Mouse (Mus musculus) myocyte (in vitro differentiated cells): ENCODE measurements around the gene Jdp2. TPM values are rescaled to one million over a fixed set of nuclear protein-coding genes. Genes with fewer than 3 reads are reported as not detected.

Experiments
- H3K27me3 ChIP-seq: one replicate; pipeline ENCODE4 v1.6.1; 2011; ENCODE audit not compliant: control insufficient read depth, insufficient read depth, insufficient read length
- H3K36me3 ChIP-seq: one replicate; pipeline ENCODE4 v1.6.1; 2011; ENCODE audit not compliant: control insufficient read depth, insufficient read depth
- H3K4me2 ChIP-seq: one replicate; pipeline ENCODE4 v1.6.1; 2011; ENCODE audit warnings: low read depth, control low read depth
- H3K4me3 ChIP-seq: one replicate; pipeline ENCODE4 v1.5.1; 2011; ENCODE audit warnings: mild to moderate bottlenecking, control low read depth, moderate library complexity
- H3K79me2 ChIP-seq: one replicate; pipeline ENCODE4 v1.6.1; 2011; ENCODE audit not compliant: control insufficient read depth, insufficient read depth
- H3ac ChIP-seq: one replicate; pipeline ENCODE4 v1.6.1; 2011; ENCODE audit not compliant: control insufficient read depth, insufficient read length
- CEBPB ChIP-seq: IDR thresholded peaks from 2 replicates; pipeline ENCODE4 v1.6.1; 2011; ENCODE audit warnings: mild to moderate bottlenecking, moderate library complexity; ENCODE audit not compliant: poor library complexity, insufficient read depth, severe bottlenecking
- E2F4 ChIP-seq: IDR thresholded peaks from one replicate; pipeline ENCODE4 v1.6.1; 2011; ENCODE audit warnings: mild to moderate bottlenecking, control low read depth, moderate library complexity; ENCODE audit not compliant: insufficient read depth
- MAX ChIP-seq: IDR thresholded peaks from one replicate; pipeline ENCODE4 v1.6.1; 2011; ENCODE audit warnings: low read depth, mild to moderate bottlenecking, control low read depth
- MYOD1 ChIP-seq, 3 experiments: IDR thresholded peaks; one replicate each; pipeline ENCODE4 v1.6.1; 2011; ENCODE audit warnings: control low read depth in 2 of 3, low read depth in 2 of 3, mild to moderate bottlenecking in 2 of 3, moderate library complexity in 1 of 3; ENCODE audit not compliant: insufficient read length in 2 of 3, control insufficient read depth in 1 of 3
- MYOG ChIP-seq, 3 experiments: IDR thresholded peaks; one replicate each; pipeline ENCODE4 v1.6.1; 2011; ENCODE audit warnings: control low read depth in 2 of 3, low read depth in 2 of 3, mild to moderate bottlenecking in 2 of 3; ENCODE audit not compliant: insufficient read length in 2 of 3, control insufficient read depth in 1 of 3, insufficient read depth in 1 of 3
- POLR2AphosphoS2 ChIP-seq: IDR thresholded peaks from one replicate; pipeline ENCODE4 v1.6.1; 2011; ENCODE audit warnings: low read depth, control low read depth; ENCODE audit not compliant: insufficient read length
- SRF ChIP-seq: IDR thresholded peaks from one replicate; pipeline ENCODE4 v1.6.1; 2011; ENCODE audit warnings: low read depth; ENCODE audit not compliant: control insufficient read depth, insufficient read length
- TCF12 ChIP-seq: IDR thresholded peaks from one replicate; pipeline ENCODE4 v1.6.1; 2011; ENCODE audit warnings: mild to moderate bottlenecking, control low read depth; ENCODE audit not compliant: poor library complexity, insufficient read depth, severe bottlenecking
- TCF3 ChIP-seq: IDR thresholded peaks from one replicate; pipeline ENCODE4 v1.6.1; 2011; ENCODE audit warnings: low read depth, control low read depth; ENCODE audit not compliant: insufficient read length
- USF1 ChIP-seq: IDR thresholded peaks from one replicate; pipeline ENCODE4 v1.6.1; 2011; ENCODE audit warnings: low read depth, mild to moderate bottlenecking, control low read depth, moderate library complexity
- polyA plus RNA-seq: library from polyadenylated mRNA; unstranded; fragments of >200 nt; fragmentation: generic; extraction: Trizol; gene quantifications from one replicate; pipeline ENCODE4 v1.2.1, GENCODE M21; 2012; ENCODE audit warnings: missing spikeins

Gene Jdp2
- polyA plus RNA-seq, 1 experiment, result 72.9 TPM

GRCm38 (mm10) chr12:85614090-85614489, 15.3 kb downstream of the Jdp2 start:
- TF ChIP-seq MAX (no peak), MYOD1 (IDR thresholded peaks at IDR 0.05; ENCODE audit: control insufficient read depth in 1 of 3, insufficient read length in 2 of 3, low read depth in 2 of 3) (no peak), TCF12 (no peak), E2F4 (no peak), POLR2AphosphoS2 (no peak), TCF3 (no peak), SRF (no peak)
- peaks cover 98% of the 10 kb centered on the region for H3K79me2 ChIP-seq
- H3K36me3 ChIP-seq, result peaks cover 61% of the 10 kb centered on the region
- no peak overlapping the region for H3K4me3 ChIP-seq
- H3ac ChIP-seq, result no peak overlapping the region
- H3K4me2 ChIP-seq, result no peak overlapping the region
- no peaks in the 10 kb centered on the region for H3K27me3 ChIP-seq

- no peak overlapping the region for H3K4me3 ChIP-seq
- H3K36me3 ChIP-seq, result peaks cover 58% of the 10 kb centered on the region
- no peak overlapping the region for H3ac ChIP-seq
- H3K27me3 ChIP-seq, result no peaks in the 10 kb centered on the region
- TF ChIP-seq MAX, result no peak
- TF ChIP-seq POLR2AphosphoS2, result peak; percentile 33
- H3K79me2 ChIP-seq, result peaks cover 99% of the 10 kb centered on the region
- no peak overlapping the region for H3K4me2 ChIP-seq
These were observed 16.7 kb downstream of the Jdp2 start for GRCm38 (mm10) chr12:85615486-85615885.

GRCm38 (mm10) chr12:85617885-85618284, 19.1 kb downstream of the Jdp2 start:
- H3K4me2 ChIP-seq, result no peak overlapping the region
- H3K36me3 ChIP-seq, result peaks cover 46% of the 10 kb centered on the region
- H3ac ChIP-seq, result no peak overlapping the region
- no peak for TF ChIP-seq TCF12
- no peak for TF ChIP-seq TCF3
- no peak for TF ChIP-seq E2F4
- no peaks in the 10 kb centered on the region for H3K27me3 ChIP-seq
- H3K79me2 ChIP-seq, result peaks cover 100% of the 10 kb centered on the region
- H3K4me3 ChIP-seq, result no peak overlapping the region

- no peak for TF ChIP-seq MYOG (IDR thresholded peaks at IDR 0.05; ENCODE audit: control insufficient read depth in 1 of 3, insufficient read depth in 1 of 3, insufficient read length in 2 of 3, low read depth in 2 of 3)
- TF ChIP-seq MYOD1 (IDR thresholded peaks at IDR 0.05; ENCODE audit: control insufficient read depth in 1 of 3, insufficient read length in 2 of 3, low read depth in 2 of 3), result peak; percentile 22 to 69 (median 54)
- H3K4me3 ChIP-seq, result no peak overlapping the region
These were observed 19.6 kb downstream of the Jdp2 start for GRCm38 (mm10) chr12:85618430-85618829.

GRCm38 (mm10) chr12:85619283-85619897, 20.6 kb downstream of the Jdp2 start:
- Histone ChIP-seq H3K4me3 (no peak overlapping the region), H3K36me3 (peaks cover 36% of the 10 kb centered on the region), H3ac (no peak overlapping the region), H3K4me2 (no peak overlapping the region), H3K27me3 (no peaks in the 10 kb centered on the region), H3K79me2 (peaks cover 97% of the 10 kb centered on the region)
- TF ChIP-seq MAX, result no peak
- TF ChIP-seq E2F4, result no peak
- no peak for TF ChIP-seq USF1
- no peak for TF ChIP-seq MYOD1 (IDR thresholded peaks at IDR 0.05; ENCODE audit: control insufficient read depth in 1 of 3, insufficient read length in 2 of 3, low read depth in 2 of 3)
- no peak for TF ChIP-seq POLR2AphosphoS2
- TF ChIP-seq SRF, result no peak
- TF ChIP-seq CEBPB, result no peak

More at GRCm38 (mm10) chr12:85618430-85618829, 19.6 kb downstream of the Jdp2 start:
- Histone ChIP-seq H3K27me3 (no peaks in the 10 kb centered on the region), H3ac (no peak overlapping the region), H3K36me3 (peaks cover 42% of the 10 kb centered on the region), H3K4me2 (no peak overlapping the region), H3K79me2 (peaks cover 99% of the 10 kb centered on the region)

GRCm38 (mm10) chr12:85619898-85620443, 21.1 kb downstream of the Jdp2 start:
- peaks cover 97% of the 10 kb centered on the region for H3K79me2 ChIP-seq
- peaks cover 34% of the 10 kb centered on the region for H3K36me3 ChIP-seq
- TF ChIP-seq POLR2AphosphoS2 (no peak), USF1 (no peak), SRF (no peak)
- H3K4me2 ChIP-seq, result no peak overlapping the region
- no peak overlapping the region for H3ac ChIP-seq
- no peak overlapping the region for H3K4me3 ChIP-seq
- H3K27me3 ChIP-seq, result no peaks in the 10 kb centered on the region
